Mouse (Mus musculus): ENCODE results near the gene Tmprss7.

DNA sequence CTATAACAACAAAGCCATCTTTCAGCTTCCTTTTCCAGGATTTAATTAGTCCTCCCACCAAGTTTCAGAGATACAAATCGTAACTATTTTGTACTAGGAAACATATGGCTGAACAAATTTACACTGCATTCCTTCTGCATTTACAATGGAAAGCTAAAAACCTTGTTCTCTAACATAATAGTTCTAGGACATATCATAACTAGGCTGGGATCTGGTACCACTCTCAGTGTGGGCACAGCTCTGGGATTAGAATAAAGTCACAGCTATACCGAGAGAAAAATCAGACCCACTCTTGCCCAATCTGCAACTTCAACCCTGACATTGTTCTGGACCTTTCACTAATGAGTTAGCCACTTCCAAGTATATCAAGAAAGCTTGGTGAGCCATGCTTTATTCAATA, 57.6 kb downstream of the Tmprss7 start:
- TF ChIP-seq POLR2A (IDR thresholded peaks at IDR 0.05; ENCODE audit: low read depth, low read length) (no peak), CTCF (IDR thresholded peaks at IDR 0.05; ENCODE audit: extremely low read depth, insufficient read depth, insufficient read length, insufficient replicate concordance) (no peak)

Measured in spleen, adult 2 months (tissue).